Mouse (Mus musculus) left cerebral cortex, postnatal 10 days (tissue): ENCODE measurements around the gene Sipa1. TPM values are rescaled to one million over a fixed set of nuclear protein-coding genes. Genes with fewer than 3 reads are reported as not detected.

ENCODE experiments used
- DNase-seq, 2 experiments: peaks; one replicate each; pipeline ENCODE4 v3.0.0; 2021 to 2022; ENCODE audit warnings: low spot score in 2 of 2, mixed read lengths in 1 of 2; ENCODE audit errors: extremely low spot score in 1 of 2
- intact Hi-C: fragments of 180-260 bp; cut with DNase I; formaldehyde crosslinking; loops from one replicate; pipeline ENCODE4 v1.15.1; 2025
- microRNA-seq: library from miRNA; unstranded; fragments of <30 nt; microRNA quantifications from one replicate; pipeline ENCODE4 v1.2.0, GENCODE M21; 2022
- total RNA-seq, 2 experiments: library from RNA; stranded (reverse); gene quantifications; 2 replicates each; pipeline ENCODE4 v1.2.3; 2021

The Sipa1 gene
- total RNA-seq, 2 experiments from 2014 or later, result 24.6 to 26.5 TPM

- no peak for DNase-seq
- intact Hi-C loops, result no loop called here
Observed at GRCm38 (mm10) chr19:5620007-5620406, 43.5 kb downstream of the Sipa1 start.

GRCm38 (mm10) chr19:5614953-5615352 is 48.6 kb downstream of the Sipa1 start:
- intact Hi-C loops, result no loop called here
- DNase-seq, result peak in 1 of 2 experiments; percentile 84

- intact Hi-C loops, result no loop called here
- DNase-seq, result no peak
Observed at GRCm38 (mm10) chr19:5612762-5613411, 50.6 kb downstream of the Sipa1 start.

GRCm38 (mm10) chr19:5611973-5612372 is 51.5 kb downstream of the Sipa1 start:
- intact Hi-C loops, result no loop called here
- DNase-seq, result no peak

- DNase-seq, result peak; percentile 87 to 94
- intact Hi-C loops, result no loop called here
Observed at GRCm38 (mm10) chr19:5609547-5610404, 53.7 kb downstream of the Sipa1 start, which contains the start of gene Kat5. Gene Kat5 (minus strand): TSS chr19:5610237.

- intact Hi-C loops, result no loop called here
Observed at GRCm38 (mm10) chr19:5609171-5609546, 54.3 kb downstream of the Sipa1 start.

GRCm38 (mm10) chr19:5608707-5609106 is 54.8 kb downstream of the Sipa1 start:
- intact Hi-C loops, result no loop called here
- no peak for DNase-seq

More at GRCm38 (mm10) chr19:5609171-5609546, 54.3 kb downstream of the Sipa1 start:
- no peak for DNase-seq

GRCm38 (mm10) chr19:5607705-5608410 is 55.6 kb downstream of the Sipa1 start:
- DNase-seq, result no peak
- intact Hi-C loops, result no loop called here

GRCm38 (mm10) chr19:5606196-5606595 is 57.3 kb downstream of the Sipa1 start:
- DNase-seq, result peak in 1 of 2 experiments; percentile 54
- intact Hi-C loops, result no loop called here

- intact Hi-C loops, result no loop called here
- DNase-seq, result no peak
Observed at GRCm38 (mm10) chr19:5605126-5605525, 58.4 kb downstream of the Sipa1 start.

GRCm38 (mm10) chr19:5603664-5604063 is 59.8 kb downstream of the Sipa1 start:
- DNase-seq, result no peak
- intact Hi-C loops, result loop anchor here (5.0 kb wide), 1 partner anchor 34 kb away; the partner anchor contains the start of gene Rela

GRCm38 (mm10) chr19:5601752-5602541 is 61.6 kb downstream of the Sipa1 start, which contains the start of gene Rnaseh2c:
Gene Rnaseh2c (plus strand): TSS chr19:5601873.
- DNase-seq, result peak; percentile 75 to 82
- intact Hi-C loops, result loop anchor here (5.0 kb wide), 1 partner anchor 35 kb away; the partner anchor contains the start of gene Rela

Small RNAs within 50 kb of the gene (microRNA-seq; reads per million reads assigned to microRNA genes)
- 2.3 reads per million for gene Mir6987

Other genes starting within 250 kb of the Sipa1 start
- gene Drap1, start 238.7 kb downstream of the Sipa1 start, total RNA-seq, result 100 to 1,000 TPM; 188 to 190 TPM
- 10 to 100 TPM; 60.0 to 65.6 TPM for gene AI837181, start 238.6 kb downstream of the Sipa1 start, total RNA-seq
- not detected for gene Fosl1, start 216.2 kb downstream of the Sipa1 start, total RNA-seq
- gene Ccdc85b, start 205.8 kb downstream of the Sipa1 start, total RNA-seq, result 10 to 100 TPM; 21.9 to 24.0 TPM
- 10 to 100 TPM; 89.9 to 90.4 TPM for gene Fibp, start 203.1 kb downstream of the Sipa1 start, total RNA-seq
- 1 to 10 TPM; 2.5 to 4.9 TPM for gene Ctsw, start 195.2 kb downstream of the Sipa1 start, total RNA-seq
- 10 to 100 TPM; 18.3 to 18.6 TPM for gene Efemp2, start 189.8 kb downstream of the Sipa1 start, total RNA-seq
- 10 to 100 TPM; 32.2 to 33.3 TPM for gene Mus81, start 175.3 kb downstream of the Sipa1 start, total RNA-seq
- 1,000 to 10,000 TPM; 1,943 to 1,967 TPM for gene Cfl1, start 173.3 kb downstream of the Sipa1 start, total RNA-seq
- gene 1700020D05Rik, start 159.9 kb downstream of the Sipa1 start, total RNA-seq, result 1 to 10 TPM; 4.8 to 5.4 TPM
- gene Snx32, start 153.2 kb downstream of the Sipa1 start, total RNA-seq, result 10 to 100 TPM; 76.9 to 77.8 TPM
- not detected for gene Ovol1, start 103.1 kb downstream of the Sipa1 start, total RNA-seq
- 1 to 10 TPM; 8.3 to 9.2 TPM for gene Ap5b1, start 95.7 kb downstream of the Sipa1 start, total RNA-seq
- gene Rnaseh2c, start 61.8 kb downstream of the Sipa1 start, total RNA-seq, result 10 to 100 TPM; 68.2 to 71.7 TPM
- 10 to 100 TPM; 70.9 to 79.7 TPM for gene Kat5, start 53.5 kb downstream of the Sipa1 start, total RNA-seq
- 10 to 100 TPM; 21.3 to 21.9 TPM for gene Rela, start 26.2 kb downstream of the Sipa1 start, total RNA-seq
- 10 to 100 TPM; 11.9 to 14.3 TPM for gene Map3k11, start 25.0 kb upstream of the Sipa1 start, total RNA-seq
- 10 to 100 TPM; 69.0 to 82.7 TPM for gene Pcnx3, start 25.2 kb upstream of the Sipa1 start, total RNA-seq
- not detected for gene Kcnk7, start 40.7 kb upstream of the Sipa1 start, total RNA-seq
- 10 to 100 TPM; 50.4 to 52.0 TPM for gene Ehbp1l1, start 62.6 kb upstream of the Sipa1 start, total RNA-seq
- 10 to 100 TPM; 46.6 to 47.6 TPM for gene Fam89b, start 65.9 kb upstream of the Sipa1 start, total RNA-seq
- 10 to 100 TPM; 19.9 to 21.4 TPM for gene Ltbp3, start 77.2 kb upstream of the Sipa1 start, total RNA-seq
- 10 to 100 TPM; 79.4 to 82.8 TPM for gene Scyl1, start 107.7 kb upstream of the Sipa1 start, total RNA-seq
- gene Frmd8, start 211.6 kb upstream of the Sipa1 start, total RNA-seq, result 10 to 100 TPM; 10.7 to 12.4 TPM
- gene Slc25a45, start 214.1 kb upstream of the Sipa1 start, total RNA-seq, result 1 to 10 TPM; 3.4 to 3.8 TPM
- 1 to 10 TPM; 6.5 to 8.1 TPM for gene Tigd3, start 230.4 kb upstream of the Sipa1 start, total RNA-seq
- gene Dpf2, start 249.3 kb upstream of the Sipa1 start, total RNA-seq, result 10 to 100 TPM; 76.8 to 80.7 TPM